Mouse (Mus musculus): Measurements from ENCODE around the gene Fgd6.

The Fgd6 gene

GRCm38 (mm10) chr10:94047024-94047423, 11.2 kb downstream of the Fgd6 start:
- no peak for DNase-seq

GRCm38 (mm10) chr10:94047845-94048559, 12.2 kb downstream of the Fgd6 start:
- no peak for DNase-seq

GRCm38 (mm10) chr10:94049121-94049520, 13.3 kb downstream of the Fgd6 start:
- DNase-seq: no peak

- DNase-seq: no peak
These were observed 14.9 kb downstream of the Fgd6 start for GRCm38 (mm10) chr10:94050736-94051135.

GRCm38 (mm10) chr10:94056487-94056886, 20.7 kb downstream of the Fgd6 start:
- DNase-seq: no peak

GRCm38 (mm10) chr10:94059618-94060055, 23.8 kb downstream of the Fgd6 start:
- no peak for DNase-seq

- DNase-seq: no peak
These were observed 24.4 kb downstream of the Fgd6 start for GRCm38 (mm10) chr10:94060190-94060589.

- no peak for DNase-seq
These were observed 26.6 kb downstream of the Fgd6 start for GRCm38 (mm10) chr10:94062357-94062756.

- no peak for DNase-seq
These were observed 31.1 kb downstream of the Fgd6 start for GRCm38 (mm10) chr10:94066896-94067295.

GRCm38 (mm10) chr10:94068701-94069100, 32.9 kb downstream of the Fgd6 start:
- peak; percentile 10 for DNase-seq

- DNase-seq: no peak
These were observed 35.8 kb downstream of the Fgd6 start for GRCm38 (mm10) chr10:94071641-94072040.

GRCm38 (mm10) chr10:94072261-94072915, 36.6 kb downstream of the Fgd6 start:
- DNase-seq: no peak

- no peak for DNase-seq
These were observed 37.2 kb downstream of the Fgd6 start for GRCm38 (mm10) chr10:94072916-94073465.

- DNase-seq: no peak
These were observed 41.4 kb downstream of the Fgd6 start for GRCm38 (mm10) chr10:94076966-94077825.

- no peak for DNase-seq
These were observed 44.9 kb downstream of the Fgd6 start for GRCm38 (mm10) chr10:94080740-94081139.

- no peak for DNase-seq
These were observed 46.4 kb downstream of the Fgd6 start for GRCm38 (mm10) chr10:94082040-94082734.

GRCm38 (mm10) chr10:94086315-94086714, 50.5 kb downstream of the Fgd6 start:
- DNase-seq: peak; percentile 32

GRCm38 (mm10) chr10:94087367-94088077, 51.7 kb downstream of the Fgd6 start:
- DNase-seq: peak; percentile 31

GRCm38 (mm10) chr10:94090032-94090431, 54.2 kb downstream of the Fgd6 start:
- no peak for DNase-seq

GRCm38 (mm10) chr10:94093534-94093933, 57.7 kb downstream of the Fgd6 start:
- DNase-seq: no peak

GRCm38 (mm10) chr10:94095743-94096465, 60.1 kb downstream of the Fgd6 start:
- no peak for DNase-seq
